Mouse (Mus musculus) hindlimb bud, embryonic 11.5 days (tissue): ENCODE data around the gene Tacc3.

Source experiments
- DNase-seq: peaks from one replicate; pipeline ENCODE4 v3.0.0-alpha.2; 2012; ENCODE audit warnings: low read depth, low spot score; ENCODE audit errors: extremely low spot score

The Tacc3 gene

DNA sequence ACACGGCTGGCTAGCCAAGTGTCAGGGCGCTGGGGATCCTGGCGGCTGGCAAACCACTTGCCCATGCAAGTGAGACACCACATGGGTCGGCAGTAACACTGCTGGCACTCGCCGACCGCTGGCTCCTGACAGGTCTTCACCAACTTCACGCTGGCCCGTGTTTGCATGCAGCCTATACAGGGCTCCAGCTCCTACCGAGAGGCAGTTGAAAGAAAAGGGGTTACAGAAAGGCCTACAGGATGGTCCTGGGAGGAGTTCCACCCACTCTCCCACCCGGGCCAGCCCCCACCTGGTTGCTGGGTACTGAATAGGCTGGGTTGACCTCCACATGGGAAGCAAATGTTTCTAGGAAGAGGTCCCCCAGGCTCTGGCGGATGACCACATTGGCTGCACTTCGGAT is 3.5 kb upstream of the Tacc3 start:
- no peak for DNase-seq

DNA sequence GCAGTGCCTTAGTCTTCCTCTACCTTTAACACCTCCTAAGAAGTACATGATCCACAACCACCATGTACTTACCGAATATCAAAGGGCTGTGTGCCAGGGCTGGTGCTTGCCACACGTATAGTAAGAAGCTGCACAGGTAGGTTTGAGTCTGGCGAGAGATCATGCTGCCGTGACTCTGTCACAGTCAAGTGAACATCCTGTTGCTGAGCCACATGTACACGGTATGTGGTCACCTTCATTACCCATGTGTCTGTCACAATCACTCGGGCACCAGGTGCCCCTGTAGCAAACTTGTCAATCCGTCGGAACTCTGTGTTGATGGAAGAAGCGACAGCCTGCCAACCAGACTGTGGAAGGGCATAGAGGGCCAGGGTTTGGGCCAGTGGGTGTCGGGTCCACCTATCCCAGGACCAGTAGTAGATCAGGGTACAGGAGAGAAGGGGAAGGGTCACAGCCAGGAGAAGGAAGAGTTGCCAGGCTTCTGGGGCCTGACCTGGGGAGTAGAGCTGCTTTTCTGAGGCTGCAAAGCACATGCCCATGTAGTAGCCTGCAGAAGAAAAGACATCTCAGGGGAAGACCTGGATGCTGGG is 2.6 kb upstream of the Tacc3 start:
- DNase-seq, result no peak

DNA sequence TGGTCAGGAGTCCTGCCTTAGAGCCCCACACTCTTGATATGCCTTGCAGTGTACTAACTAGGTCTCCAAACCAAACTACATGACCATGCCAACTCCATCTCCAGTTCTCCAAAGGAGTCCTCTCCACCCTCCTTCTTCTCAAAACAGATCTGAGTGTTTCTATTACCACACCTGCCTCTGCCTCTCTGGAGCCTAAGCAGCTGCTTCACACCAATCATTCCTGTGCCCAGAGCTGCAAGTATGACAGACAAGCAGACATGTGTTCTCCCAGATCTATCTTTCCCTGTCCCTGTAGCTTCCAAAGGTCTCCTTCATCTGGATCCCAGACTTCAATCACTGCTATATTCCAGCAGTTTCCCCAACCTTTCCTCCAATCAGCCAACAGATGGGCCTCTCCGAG is 1.2 kb upstream of the Tacc3 start:
- DNase-seq, result no peak

DNA sequence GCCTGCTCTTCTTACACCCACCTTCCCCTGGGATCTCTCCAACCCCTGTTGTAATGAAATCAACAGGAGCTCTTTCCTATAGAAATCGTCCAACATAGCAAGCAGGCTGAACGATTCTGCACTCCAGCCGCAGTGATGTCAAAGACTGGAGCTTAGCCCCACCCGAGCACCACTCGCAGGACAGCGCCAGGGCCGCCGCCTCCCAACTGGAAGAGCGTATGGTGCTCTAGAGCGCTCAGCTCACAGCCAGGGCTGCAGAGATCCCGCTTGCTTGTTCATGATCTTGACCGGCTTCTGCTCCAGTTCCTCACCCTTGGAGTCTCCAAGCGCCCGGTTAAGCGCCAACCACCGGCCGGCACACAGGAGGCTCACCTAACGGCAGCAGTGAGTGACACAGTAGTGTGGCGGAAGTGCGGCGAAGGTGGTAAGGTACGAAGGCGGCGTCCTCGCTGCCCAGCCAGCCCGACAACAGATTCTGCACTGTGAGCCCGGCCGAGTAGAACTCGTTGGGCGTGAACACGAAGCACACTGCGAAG is 609 bp upstream of the Tacc3 start:
- DNase-seq, result no peak

GRCm38 (mm10) chr5:33658664-33659050 is 729 bp downstream of the Tacc3 start:
- no peak for DNase-seq

GRCm38 (mm10) chr5:33668223-33668622 is 10.3 kb downstream of the Tacc3 start:
- no peak for DNase-seq

- no peak for DNase-seq
These were observed 13.7 kb downstream of the Tacc3 start for GRCm38 (mm10) chr5:33671659-33672058.

GRCm38 (mm10) chr5:33674439-33674838 is 16.5 kb downstream of the Tacc3 start:
- no peak for DNase-seq

DNA sequence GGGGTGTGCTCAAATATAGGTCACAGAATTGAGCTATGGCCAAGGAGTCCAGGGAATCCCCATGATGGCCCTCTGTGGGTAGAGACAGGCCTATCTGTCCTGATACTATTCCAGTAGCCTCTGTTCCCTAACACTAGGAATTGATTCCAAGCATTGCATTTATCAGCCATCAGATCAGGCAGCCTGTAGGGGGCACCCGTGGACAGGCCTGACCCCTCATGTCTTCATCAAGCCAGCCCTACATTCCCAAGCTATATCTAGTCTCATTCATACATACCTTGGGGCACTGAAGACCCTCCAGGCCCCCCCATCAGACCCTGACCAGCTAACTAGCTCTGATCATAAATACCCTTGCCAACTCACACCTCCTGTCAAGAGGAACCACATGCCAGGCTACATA is 18.0 kb downstream of the Tacc3 start:
- no peak for DNase-seq

- DNase-seq, result no peak
These were observed 20.3 kb downstream of the Tacc3 start for GRCm38 (mm10) chr5:33678244-33678643.

- DNase-seq, result no peak
These were observed 23.1 kb downstream of the Tacc3 start for GRCm38 (mm10) chr5:33681044-33681443.

DNA sequence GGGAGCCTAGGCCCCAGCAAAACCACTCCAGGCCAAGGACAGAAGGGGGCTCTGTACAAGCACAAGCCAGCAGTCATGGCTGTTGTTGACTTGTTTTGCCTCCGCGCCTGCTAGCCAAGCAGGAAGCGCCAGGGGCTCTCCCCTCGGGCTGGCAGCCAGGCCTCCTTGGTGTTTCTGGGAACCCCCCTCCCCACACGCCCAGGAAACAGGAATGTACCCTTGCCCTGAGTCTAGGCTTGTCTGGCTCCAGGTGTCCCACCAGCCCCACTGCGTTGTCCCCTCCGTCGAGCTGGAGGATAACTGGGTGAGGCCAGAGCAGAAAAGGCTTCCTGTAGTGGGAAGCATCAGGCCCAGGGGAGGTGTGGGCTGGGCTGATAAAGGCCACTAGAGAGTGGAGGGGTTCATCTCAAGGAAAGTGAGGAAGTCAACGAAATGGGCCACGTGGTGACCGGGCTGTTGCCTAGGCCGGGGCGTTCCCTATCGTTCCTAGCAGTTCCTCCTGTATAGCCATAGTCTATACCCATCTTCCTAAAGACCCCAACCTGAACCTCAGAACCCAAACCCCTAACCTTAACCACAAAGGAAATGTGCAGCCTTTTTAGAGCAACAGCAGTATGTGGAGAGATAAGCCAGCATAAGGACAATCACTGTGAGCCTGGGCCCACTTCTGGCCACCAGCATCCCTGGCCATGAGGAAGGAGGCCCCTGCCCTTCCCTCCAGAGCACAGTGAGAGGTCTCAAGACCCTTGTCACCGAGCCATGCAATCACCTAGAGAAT is 23.9 kb downstream of the Tacc3 start:
- no peak for DNase-seq

GRCm38 (mm10) chr5:33682963-33683362 is 25.0 kb downstream of the Tacc3 start:
- DNase-seq, result no peak

DNA sequence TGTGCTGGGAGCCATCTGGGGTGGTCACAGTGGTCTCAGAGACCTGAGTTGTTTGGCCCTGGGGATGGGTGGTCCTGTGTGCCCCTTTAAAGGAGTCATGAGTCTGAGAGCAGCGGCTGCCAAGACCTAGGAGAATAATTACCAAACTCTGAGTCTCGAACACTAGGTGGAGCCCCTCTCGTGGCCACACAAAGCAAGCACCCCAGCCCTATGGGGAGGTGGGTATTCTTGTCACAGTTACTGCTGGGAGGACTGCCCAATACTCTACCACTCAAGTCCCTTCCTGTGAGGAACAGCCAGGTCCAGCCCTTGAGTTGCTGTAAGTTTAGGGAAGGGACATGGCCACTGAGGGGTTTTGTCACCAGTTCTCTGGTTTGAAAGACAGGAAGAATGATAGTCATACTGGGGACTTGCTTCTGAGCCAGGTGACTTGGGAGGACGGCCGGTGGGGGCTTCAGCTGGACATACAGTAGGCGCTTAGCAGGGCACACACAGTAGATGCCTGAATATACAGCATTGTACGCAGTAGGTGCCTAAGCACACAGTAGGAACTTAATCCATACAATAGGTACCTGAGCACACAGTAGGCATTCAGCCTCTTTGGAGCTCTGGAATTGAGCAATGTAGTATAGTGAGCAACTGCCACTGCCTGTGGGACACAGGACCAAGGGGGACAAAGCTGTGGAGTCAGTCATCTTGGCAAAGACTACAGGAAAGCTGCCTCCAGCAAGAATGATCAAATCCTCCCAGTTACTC is 26.1 kb downstream of the Tacc3 start:
- no peak for DNase-seq

GRCm38 (mm10) chr5:33684932-33685331 is 27.0 kb downstream of the Tacc3 start:
- DNase-seq, result no peak

DNA sequence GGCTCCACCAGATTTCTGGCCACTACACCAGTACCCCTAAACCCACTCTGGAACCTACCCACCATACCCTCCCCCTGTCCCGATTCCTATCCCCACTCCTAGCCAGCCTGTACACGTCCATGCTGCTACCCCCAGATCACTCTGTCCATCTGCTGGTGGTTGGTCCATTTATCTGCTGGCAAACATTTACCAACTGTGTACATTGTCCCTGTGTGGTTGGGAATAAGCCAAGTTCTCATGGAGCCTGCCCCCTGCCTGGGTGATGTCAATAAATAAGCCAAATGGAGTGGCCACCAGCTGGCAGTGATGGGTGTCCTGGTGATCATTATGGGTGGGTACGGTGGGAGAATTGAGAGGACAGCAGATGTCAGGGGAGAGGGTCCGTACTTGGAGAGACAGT is 29.2 kb downstream of the Tacc3 start:
- DNase-seq, result no peak

GRCm38 (mm10) chr5:33688278-33689220 is 30.6 kb downstream of the Tacc3 start:
- no peak for DNase-seq

- no peak for DNase-seq
These were observed 31.4 kb downstream of the Tacc3 start for GRCm38 (mm10) chr5:33689221-33689844.

GRCm38 (mm10) chr5:33689852-33690645 is 32.1 kb downstream of the Tacc3 start:
- no peak for DNase-seq
